Mouse (Mus musculus) bone marrow, adult 2 months (tissue): ENCODE measurements around the gene Dmc1. TPM values are rescaled to one million over a fixed set of nuclear protein-coding genes. Genes with fewer than 3 reads are reported as not detected.

Source experiments
- H3K27ac ChIP-seq: fragments of 200-500 bp; 2 replicates; pipeline ENCODE4 v1.5.1; 2012; ENCODE audit warnings: low read depth, mild to moderate bottlenecking, control low read depth, inconsistent platforms, low read length; ENCODE audit not compliant: control insufficient read depth, poor library complexity, insufficient read depth
- H3K4me1 ChIP-seq: fragments of 200-500 bp; 2 replicates; pipeline ENCODE4 v1.6.1; 2011; ENCODE audit warnings: low read length; ENCODE audit not compliant: control insufficient read depth, insufficient read depth
- H3K4me3 ChIP-seq: fragments of 200-500 bp; replicated peaks from 2 replicates; pipeline ENCODE3; 2011; ENCODE audit warnings: mild to moderate bottlenecking, low read depth, low read length, control low read depth; ENCODE audit not compliant: control insufficient read depth
- CTCF ChIP-seq: fragments of 200-500 bp; IDR thresholded peaks from 2 replicates; pipeline ENCODE4 v1.5.1; 2011; ENCODE audit warnings: low read length, control low read depth; ENCODE audit not compliant: control insufficient read depth, insufficient read depth
- POLR2A ChIP-seq: fragments of 200-500 bp; IDR thresholded peaks from 2 replicates; pipeline ENCODE4 v1.6.1; 2011; ENCODE audit warnings: low read depth, mild to moderate bottlenecking, control low read depth, low read length, borderline replicate concordance; ENCODE audit not compliant: control insufficient read depth
- WGBS: fragments of 180-500 bp; shearing (Covaris S2); methylation state at CpG from one replicate; pipeline ENCODE4 v1.1.7; 2018; 5-methylcytosine and 5-hydroxymethylcytosine counted together
- polyA plus RNA-seq: library from polyadenylated mRNA; stranded (reverse); fragments of >200 nt; gene quantifications from 2 replicates; pipeline ENCODE4 v1.2.4, GENCODE M21; 2011; ENCODE audit warnings: low replicate concordance; ENCODE audit not compliant: missing spikeins, insufficient read depth, insufficient read length

Dmc1 gene
- polyA plus RNA-seq, 1 experiment: not detected

GRCm38 (mm10) chr15:79618456-79618855 lies 13.5 kb upstream of the Dmc1 start:
- WGBS: 16% methylated on average over 7 of the region's 7 CpGs

GRCm38 (mm10) chr15:79617135-79617534 lies 12.2 kb upstream of the Dmc1 start:
- Histone ChIP-seq H3K27ac (no peak overlapping the region), H3K4me1 (no peaks in the 10 kb centered on the region), H3K4me3 (no peak overlapping the region)
- TF ChIP-seq POLR2A: no peak
- TF ChIP-seq CTCF: no peak
- WGBS: 82% methylated on average over 11 of the region's 11 CpGs

More at GRCm38 (mm10) chr15:79618456-79618855, 13.5 kb upstream of the Dmc1 start:
- Histone ChIP-seq H3K27ac (no peak overlapping the region), H3K4me3 (no peak overlapping the region), H3K4me1 (no peaks in the 10 kb centered on the region)
- TF ChIP-seq CTCF (no peak), POLR2A (no peak)

DNA sequence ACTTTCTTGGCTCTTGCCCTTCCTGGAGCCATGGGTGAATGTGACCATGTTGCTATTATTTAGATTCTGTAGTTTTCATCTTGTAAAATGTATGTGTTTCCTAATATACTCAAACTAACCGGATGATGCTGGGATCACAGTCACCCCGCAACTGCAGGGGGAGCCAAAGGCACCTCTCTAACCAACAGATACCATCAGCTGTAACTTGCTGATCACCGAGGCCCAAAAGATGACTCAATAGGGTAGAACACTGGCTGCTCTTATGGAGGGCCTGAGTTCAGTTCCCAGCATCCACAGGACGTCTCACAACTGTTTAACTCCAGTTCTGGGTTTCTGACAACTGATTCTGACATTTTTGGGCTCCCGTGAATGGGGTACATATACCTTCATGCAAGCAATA lies 11.8 kb upstream of the Dmc1 start:
- H3K27ac ChIP-seq: no peak overlapping the region
- 56% methylated on average over 5 of the region's 5 CpGs for WGBS
- H3K4me1 ChIP-seq: no peaks in the 10 kb centered on the region
- no peak overlapping the region for H3K4me3 ChIP-seq
- TF ChIP-seq POLR2A (no peak), CTCF (0 out of 2 replicates have a peak, but pooled peaks have one; percentile 8)

DNA sequence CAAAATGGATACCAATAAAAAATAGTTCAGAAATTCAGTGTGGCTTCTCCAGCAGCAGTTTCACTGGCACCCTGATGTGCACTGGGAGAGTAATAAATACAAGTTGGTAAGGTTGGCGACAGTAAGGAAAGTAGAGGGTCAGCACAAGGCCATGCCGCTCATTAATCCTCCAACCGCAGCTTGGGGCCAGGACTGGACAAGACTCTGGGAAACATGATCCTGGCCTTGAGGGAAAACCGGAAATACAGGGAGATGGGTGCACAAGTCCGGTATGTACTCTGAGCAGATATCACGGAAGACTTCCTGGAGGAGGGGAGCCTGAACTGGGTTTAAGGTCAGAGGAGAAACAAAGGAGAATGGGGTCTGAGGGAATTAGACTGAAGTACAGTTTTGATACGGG lies 10.6 kb upstream of the Dmc1 start:
- 82% methylated on average over 7 of the region's 7 CpGs for WGBS
- Histone ChIP-seq H3K4me3 (no peak overlapping the region), H3K27ac (no peak overlapping the region), H3K4me1 (no peaks in the 10 kb centered on the region)
- TF ChIP-seq CTCF (no peak), POLR2A (no peak)

- no peak overlapping the region for H3K27ac ChIP-seq
- TF ChIP-seq POLR2A: no peak
- TF ChIP-seq CTCF: no peak
- H3K4me1 ChIP-seq: no peaks in the 10 kb centered on the region
- WGBS: 88% methylated on average over 2 of the region's 2 CpGs
- H3K4me3 ChIP-seq: no peak overlapping the region
Observed at GRCm38 (mm10) chr15:79609226-79609625, 4.3 kb upstream of the Dmc1 start.

DNA sequence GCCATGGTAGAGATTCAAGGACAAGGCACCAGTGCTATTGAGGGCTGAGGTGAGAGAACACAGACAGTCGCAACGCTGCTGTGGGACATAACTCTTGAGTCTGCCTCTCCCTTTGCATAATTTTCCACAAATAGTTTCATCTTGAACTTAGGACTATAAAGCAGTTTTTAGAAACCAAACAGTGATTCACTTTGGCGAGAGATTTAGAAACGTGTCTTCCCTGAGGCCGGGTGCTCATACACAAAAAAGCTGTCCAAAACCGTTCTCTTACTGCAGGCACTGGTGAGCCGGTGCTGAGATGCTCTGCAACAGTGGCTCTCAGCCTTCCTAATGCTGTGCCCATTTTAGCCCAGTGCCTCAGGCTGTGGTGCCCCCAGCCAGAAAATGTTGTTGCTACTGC lies 3.3 kb upstream of the Dmc1 start:
- H3K27ac ChIP-seq: no peak overlapping the region
- no peaks in the 10 kb centered on the region for H3K4me1 ChIP-seq
- WGBS: 74% methylated on average over 7 of the region's 7 CpGs
- TF ChIP-seq CTCF: no peak
- TF ChIP-seq POLR2A: no peak
- H3K4me3 ChIP-seq: no peak overlapping the region

DNA sequence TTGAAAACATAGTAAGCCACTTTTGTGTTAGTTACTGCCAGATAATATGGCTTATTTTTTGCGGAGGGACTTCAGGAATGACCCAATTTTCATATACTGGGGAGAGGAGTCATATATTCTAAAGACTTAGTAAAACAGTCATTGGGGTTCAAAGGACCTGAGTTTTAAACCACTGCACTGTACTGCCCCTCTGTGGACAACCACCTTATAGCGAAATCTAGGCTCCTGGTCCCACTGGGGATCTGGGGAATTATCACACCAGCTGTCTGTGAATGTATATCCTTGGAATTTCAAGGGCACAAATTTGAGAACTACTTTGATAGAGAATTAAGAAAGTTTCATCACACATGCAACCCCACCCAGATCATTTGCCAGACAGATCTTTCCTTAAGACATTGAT lies 2.8 kb upstream of the Dmc1 start:
- TF ChIP-seq CTCF: no peak
- TF ChIP-seq POLR2A: no peak
- WGBS: 41% methylated on average over 2 of the region's 2 CpGs
- H3K27ac ChIP-seq: no peak overlapping the region
- no peaks in the 10 kb centered on the region for H3K4me1 ChIP-seq
- no peak overlapping the region for H3K4me3 ChIP-seq

DNA sequence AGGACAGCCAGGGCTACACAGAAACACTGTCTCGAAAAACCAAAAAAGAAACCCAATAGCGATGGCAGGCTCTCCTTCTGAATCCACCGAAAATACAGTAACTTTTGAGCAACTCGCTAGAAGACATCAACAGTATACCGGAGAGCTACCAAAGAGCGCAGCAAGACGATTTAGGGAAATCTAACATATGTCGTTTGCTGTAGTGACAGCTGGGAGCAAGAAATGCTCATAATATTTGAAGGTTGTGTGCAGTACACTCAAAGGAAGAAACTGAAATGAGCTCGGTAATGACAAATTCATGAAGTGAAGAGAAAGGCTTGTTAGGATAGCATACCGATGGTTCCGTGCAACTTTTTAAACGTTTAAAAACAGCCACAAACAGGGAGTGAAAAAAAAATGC lies 1.3 kb upstream of the Dmc1 start:
- H3K27ac ChIP-seq: no peak overlapping the region
- H3K4me3 ChIP-seq: no peak overlapping the region
- H3K4me1 ChIP-seq: no peaks in the 10 kb centered on the region
- WGBS: 83% methylated on average over 12 of the region's 12 CpGs
- TF ChIP-seq CTCF (no peak), POLR2A (no peak)

DNA sequence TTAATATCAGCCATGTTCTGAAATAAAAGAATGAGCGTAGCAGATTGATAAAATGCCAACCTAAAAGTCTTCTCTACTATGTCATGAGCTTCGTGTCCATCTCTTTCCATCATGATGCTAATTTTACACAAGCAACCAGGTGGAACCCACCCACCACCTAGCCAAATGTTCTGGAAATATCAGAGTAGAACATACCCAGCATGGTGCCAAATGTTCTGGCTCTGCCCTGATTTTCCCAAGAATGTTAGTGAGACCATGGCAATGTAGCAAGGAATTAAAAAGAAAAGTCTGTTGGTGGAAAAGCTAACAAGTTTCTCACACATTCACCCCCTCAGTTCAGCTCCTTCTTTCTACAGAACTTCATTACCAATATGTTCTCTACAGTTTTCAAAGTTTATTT lies 4.7 kb downstream of the Dmc1 start:
- Histone ChIP-seq H3K4me3 (no peak overlapping the region), H3K4me1 (no peaks in the 10 kb centered on the region; the same call in 1 of the 2 replicates), H3K27ac (no peak overlapping the region)
- TF ChIP-seq CTCF (no peak), POLR2A (no peak)
- WGBS: 72% methylated on average over 2 of the region's 2 CpGs

DNA sequence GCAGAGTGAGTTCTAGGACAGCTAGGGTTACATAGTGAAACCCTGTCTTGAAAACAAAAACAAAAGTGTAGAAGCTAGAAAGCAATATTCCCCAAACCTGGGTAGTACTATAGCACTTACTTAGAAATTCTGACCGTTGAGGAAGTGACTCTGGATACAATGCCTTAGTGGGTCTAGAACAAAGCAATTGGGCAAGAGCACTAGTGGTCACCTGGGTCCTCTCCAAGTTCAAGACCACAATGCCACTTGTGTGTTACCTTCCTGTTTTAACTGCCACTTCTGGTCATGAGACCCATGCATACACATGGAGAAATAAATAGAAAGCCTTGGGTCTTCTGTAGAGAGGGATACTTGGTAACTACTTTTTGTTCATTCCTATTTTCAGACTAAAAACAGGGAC lies 6.2 kb downstream of the Dmc1 start:
- TF ChIP-seq CTCF (no peak), POLR2A (no peak)
- WGBS: 33% methylated on average over 1 of the region's 1 CpGs
- no peaks in the 10 kb centered on the region; the same call in 1 of the 2 replicates for H3K4me1 ChIP-seq
- no peak overlapping the region for H3K4me3 ChIP-seq
- no peak overlapping the region for H3K27ac ChIP-seq
